Mouse (Mus musculus) CH12.LX (cell line): ENCODE measurements around the gene Plekhg6.

Source experiments
- CHD2 ChIP-seq: IDR thresholded peaks from 2 replicates; pipeline ENCODE4 v1.6.1; 2011; ENCODE audit warnings: low read length, improper control_type of control experiment
- E2F4 ChIP-seq: IDR thresholded peaks from 2 replicates; pipeline ENCODE4 v1.6.1; 2011; ENCODE audit warnings: low read depth, low read length, improper control_type of control experiment; ENCODE audit not compliant: insufficient replicate concordance
- EP300 ChIP-seq: IDR thresholded peaks from 2 replicates; pipeline ENCODE4 v1.6.1; 2011; ENCODE audit warnings: low read length, improper control_type of control experiment
- KAT2A ChIP-seq: IDR thresholded peaks from 2 replicates; pipeline ENCODE4 v1.6.1; 2012; ENCODE audit warnings: low read length, improper control_type of control experiment, inconsistent platforms; ENCODE audit not compliant: insufficient replicate concordance
- MAFK ChIP-seq: IDR thresholded peaks from 2 replicates; pipeline ENCODE4 v1.6.1; 2011; ENCODE audit warnings: low read length, improper control_type of control experiment; ENCODE audit not compliant: insufficient replicate concordance
- MAZ ChIP-seq: IDR thresholded peaks from 2 replicates; pipeline ENCODE4 v1.6.1; 2012; ENCODE audit warnings: low read depth, mild to moderate bottlenecking, inconsistent platforms, low read length, improper control_type of control experiment, moderate library complexity
- POLR2A ChIP-seq: IDR thresholded peaks from 2 replicates; pipeline ENCODE4 v1.6.1; 2011; ENCODE audit warnings: low read depth, mild to moderate bottlenecking, improper control_type of control experiment, low read length
- POLR2AphosphoS2 ChIP-seq: IDR thresholded peaks from 2 replicates; pipeline ENCODE4 v1.6.1; 2011; ENCODE audit warnings: low read depth, low read length, improper control_type of control experiment
- TBP ChIP-seq: conservative IDR thresholded peaks from 2 replicates; pipeline ENCODE4 v1.6.1; 2011; ENCODE audit warnings: low read depth, low read length, improper control_type of control experiment
- UBTF ChIP-seq: IDR thresholded peaks from 2 replicates; pipeline ENCODE4 v1.6.1; 2012; ENCODE audit warnings: low read depth, mild to moderate bottlenecking, inconsistent platforms, low read length, improper control_type of control experiment, moderate library complexity
- ZKSCAN1 ChIP-seq: IDR thresholded peaks from 2 replicates; pipeline ENCODE4 v1.6.1; 2012; ENCODE audit warnings: low read depth, inconsistent platforms, low read length, improper control_type of control experiment, borderline replicate concordance
- ZNF384 ChIP-seq: IDR thresholded peaks from 2 replicates; pipeline ENCODE4 v1.6.1; 2012; ENCODE audit warnings: low read depth, low read length, improper control_type of control experiment, inconsistent platforms

- TF ChIP-seq MAFK (no peak), POLR2A (no peak), EP300 (no peak), CHD2 (no peak), ZNF384 (no peak), TBP (no peak), POLR2AphosphoS2 (no peak), UBTF (no peak), KAT2A (no peak), MAZ (no peak), ZKSCAN1 (no peak), E2F4 (no peak)
Observed at GRCm38 (mm10) chr6:125314746-125315145, 65.8 kb downstream of the Plekhg6 start.
